Mouse (Mus musculus): ENCODE measurements at regions not wholly inside any gene's neighbourhood (a gene's known extent, or its start where the extent isn't known, plus 50 kb on each side); places are given as distances from the start of the nearest gene placed in this dataset.

- peak; percentile 37 for DNase-seq (ENCODE audit: low spot score)
These were observed 198.4 kb downstream of the Klf6 start for GRCm38 (mm10) chr13:6059515-6060228.

- no peak for DNase-seq (ENCODE audit: low spot score)
These were observed 199.1 kb downstream of the Klf6 start for GRCm38 (mm10) chr13:6060229-6060845.

- DNase-seq (ENCODE audit: low spot score) = no peak
These were observed 201.0 kb downstream of the Klf6 start for GRCm38 (mm10) chr13:6062305-6062704.

- no peak for DNase-seq (ENCODE audit: low spot score)
These were observed 201.6 kb downstream of the Klf6 start for GRCm38 (mm10) chr13:6062729-6063386.

GRCm38 (mm10) chr13:6076978-6077825 lies 215.9 kb downstream of the Klf6 start:
- DNase-seq (ENCODE audit: low spot score) = no peak

GRCm38 (mm10) chr13:6085891-6086290 lies 224.6 kb downstream of the Klf6 start:
- DNase-seq (ENCODE audit: low spot score) = no peak

GRCm38 (mm10) chr13:6109018-6109657 lies 247.9 kb downstream of the Klf6 start:
- DNase-seq (ENCODE audit: low spot score) = no peak

GRCm38 (mm10) chr13:6119703-6120102 lies 258.4 kb downstream of the Klf6 start:
- no peak for DNase-seq (ENCODE audit: low spot score)

- no peak for DNase-seq (ENCODE audit: low spot score)
These were observed 266.0 kb downstream of the Klf6 start for GRCm38 (mm10) chr13:6127311-6127710.

GRCm38 (mm10) chr13:6128903-6129302 lies 267.6 kb downstream of the Klf6 start:
- no peak for DNase-seq (ENCODE audit: low spot score)

- no peak for DNase-seq (ENCODE audit: low spot score)
These were observed 270.1 kb downstream of the Klf6 start for GRCm38 (mm10) chr13:6131363-6131762.

GRCm38 (mm10) chr13:6137170-6137569 lies 275.9 kb downstream of the Klf6 start:
- no peak for DNase-seq (ENCODE audit: low spot score)

- DNase-seq (ENCODE audit: low spot score) = no peak
These were observed 281.5 kb downstream of the Klf6 start for GRCm38 (mm10) chr13:6142771-6143170.

GRCm38 (mm10) chr13:6153657-6154056 lies 292.4 kb downstream of the Klf6 start:
- DNase-seq (ENCODE audit: low spot score) = no peak

GRCm38 (mm10) chr13:6156191-6156590 lies 294.9 kb downstream of the Klf6 start:
- no peak for DNase-seq (ENCODE audit: low spot score)

GRCm38 (mm10) chr13:6157029-6157428 lies 295.7 kb downstream of the Klf6 start:
- no peak for DNase-seq (ENCODE audit: low spot score)

- DNase-seq (ENCODE audit: low spot score) = no peak
These were observed 296.7 kb downstream of the Klf6 start for GRCm38 (mm10) chr13:6157946-6158345.

GRCm38 (mm10) chr13:6159412-6159811 lies 298.1 kb downstream of the Klf6 start:
- DNase-seq (ENCODE audit: low spot score) = no peak

- DNase-seq (ENCODE audit: low spot score) = no peak
These were observed 304.6 kb downstream of the Klf6 start for GRCm38 (mm10) chr13:6165916-6166315.

- DNase-seq (ENCODE audit: low spot score) = no peak
These were observed 305.9 kb downstream of the Klf6 start for GRCm38 (mm10) chr13:6167055-6167761.

GRCm38 (mm10) chr13:6173095-6173494 lies 311.8 kb downstream of the Klf6 start:
- no peak for DNase-seq (ENCODE audit: low spot score)
